Mouse (Mus musculus): ENCODE measurements at regions not wholly inside any gene's neighbourhood (a gene's known extent, or its start where the extent isn't known, plus 50 kb on each side); places are given as distances from the start of the nearest gene placed in this dataset.

GRCm38 (mm10) chr1:71784880-71785279 is 131.9 kb upstream of the Fn1 start:
- ATAC-seq (ENCODE audit: insufficient number of reproducible peaks, low FRiP score): no peak
- H3K4me2 ChIP-seq: no peak overlapping the region
- WGBS: 75% methylated on average over 2 of the region's 2 CpGs

DNA sequence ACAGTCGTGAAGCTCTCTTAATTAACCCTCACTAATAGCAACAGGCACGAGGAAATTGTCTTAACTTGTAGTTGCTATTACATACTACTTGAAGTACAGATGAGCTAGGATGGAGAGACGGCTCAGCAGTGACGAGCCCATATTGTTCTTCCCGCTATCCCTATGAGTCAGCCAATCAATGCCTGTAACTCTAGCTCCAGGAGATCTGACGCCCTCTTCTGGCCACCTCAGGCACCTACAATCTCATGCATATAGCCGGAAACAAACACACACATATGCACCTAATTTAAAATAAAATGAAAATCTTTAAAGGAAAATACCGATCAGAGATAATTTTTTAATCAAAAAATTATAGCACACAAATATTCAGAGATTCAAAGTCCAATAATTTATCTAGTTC is 125.3 kb upstream of the Fn1 start:
- Histone ChIP-seq H3K4me1 (replicated peaks) (no peaks in the 10 kb centered on the region), H3K27ac (ENCODE audit: poor library complexity, severe bottlenecking) (no peak overlapping the region), H3K27me3 (replicated peaks) (no peaks in the 10 kb centered on the region), H3K9me3 (replicated peaks) (0 out of 2 replicates have a peak, but pooled peaks cover 3% of the 10 kb centered on the region), H3K4me2 (no peak overlapping the region), H3K36me3 (no peaks in the 10 kb centered on the region), H3K9ac (no peak overlapping the region), H3K4me3 (no peak overlapping the region)
- no peak for ATAC-seq (ENCODE audit: insufficient number of reproducible peaks, low FRiP score)
- 84% methylated on average over 8 of the region's 8 CpGs for WGBS

More at GRCm38 (mm10) chr1:71784880-71785279, 131.9 kb upstream of the Fn1 start:
- H3K9me3 ChIP-seq (replicated peaks): no peaks in the 10 kb centered on the region
- no peak overlapping the region for H3K27ac ChIP-seq (ENCODE audit: poor library complexity, severe bottlenecking)
- H3K36me3 ChIP-seq: no peaks in the 10 kb centered on the region
- no peak overlapping the region for H3K4me3 ChIP-seq
- H3K4me1 ChIP-seq (replicated peaks): no peaks in the 10 kb centered on the region
- no peaks in the 10 kb centered on the region for H3K27me3 ChIP-seq (replicated peaks)
- H3K9ac ChIP-seq: no peak overlapping the region

DNA sequence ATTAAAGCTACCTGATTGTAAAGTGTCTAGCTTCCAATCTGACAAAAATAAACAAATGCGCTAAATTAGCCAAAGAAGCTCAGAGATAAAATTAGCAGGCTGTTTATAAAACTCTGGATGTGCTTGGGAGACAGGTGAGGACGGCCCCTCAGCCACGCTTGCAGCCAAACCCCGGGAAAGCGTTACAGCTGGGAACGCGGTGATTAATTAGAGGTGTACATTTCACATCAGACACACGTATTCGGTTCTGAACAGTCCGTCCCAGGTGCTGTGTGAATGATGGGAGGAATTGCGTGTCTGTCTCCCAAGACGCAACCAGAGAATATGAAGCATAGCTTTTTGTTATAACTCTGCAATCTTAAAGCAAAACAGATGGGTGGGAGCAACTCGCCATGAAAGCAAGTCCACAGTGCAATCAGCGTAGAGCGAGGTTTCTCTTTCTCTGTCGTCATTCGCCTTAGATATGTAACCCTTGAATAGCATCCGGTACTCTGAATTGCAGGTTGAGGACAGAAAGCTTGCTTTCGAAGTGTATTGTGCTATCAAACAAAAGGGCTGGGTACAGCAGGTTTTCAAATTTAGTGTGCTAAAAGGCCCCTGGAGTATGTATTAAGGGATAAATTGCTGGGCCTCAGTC is 123.0 kb upstream of the Fn1 start:
- 72% methylated on average over 19 of the region's 19 CpGs for WGBS
- no peaks in the 10 kb centered on the region for H3K36me3 ChIP-seq
- H3K9ac ChIP-seq: no peak overlapping the region
- no peaks in the 10 kb centered on the region for H3K27me3 ChIP-seq (replicated peaks)
- no peak overlapping the region for H3K4me3 ChIP-seq
- H3K27ac ChIP-seq (ENCODE audit: poor library complexity, severe bottlenecking): no peak overlapping the region
- H3K9me3 ChIP-seq (replicated peaks): peaks cover 10% of the 10 kb centered on the region; the same call in 1 of the 2 replicates
- no peak for ATAC-seq (ENCODE audit: insufficient number of reproducible peaks, low FRiP score)
- no peaks in the 10 kb centered on the region for H3K4me1 ChIP-seq (replicated peaks)
- no peak overlapping the region for H3K4me2 ChIP-seq

GRCm38 (mm10) chr1:71772526-71772925 is 119.5 kb upstream of the Fn1 start:
- no peak for ATAC-seq (ENCODE audit: insufficient number of reproducible peaks, low FRiP score)
- Histone ChIP-seq H3K27ac (ENCODE audit: poor library complexity, severe bottlenecking) (no peak overlapping the region), H3K9me3 (replicated peaks) (peaks cover 8% of the 10 kb centered on the region; the same call in 1 of the 2 replicates), H3K4me3 (no peak overlapping the region), H3K36me3 (no peaks in the 10 kb centered on the region), H3K4me1 (replicated peaks) (no peaks in the 10 kb centered on the region), H3K27me3 (replicated peaks) (no peaks in the 10 kb centered on the region), H3K9ac (no peak overlapping the region), H3K4me2 (no peak overlapping the region)
- 59% methylated on average over 2 of the region's 2 CpGs for WGBS

GRCm38 (mm10) chr1:71771798-71772197 is 118.8 kb upstream of the Fn1 start:
- ATAC-seq (ENCODE audit: insufficient number of reproducible peaks, low FRiP score): no peak
- Histone ChIP-seq H3K9ac (no peak overlapping the region), H3K36me3 (no peaks in the 10 kb centered on the region), H3K27ac (ENCODE audit: poor library complexity, severe bottlenecking) (no peak overlapping the region), H3K4me1 (replicated peaks) (0 out of 2 replicates have a peak, but pooled peaks cover 2% of the 10 kb centered on the region), H3K4me2 (no peak overlapping the region), H3K27me3 (replicated peaks) (no peaks in the 10 kb centered on the region), H3K9me3 (replicated peaks) (peaks cover 8% of the 10 kb centered on the region; the same call in 1 of the 2 replicates), H3K4me3 (no peak overlapping the region)
- 78% methylated on average over 6 of the region's 6 CpGs for WGBS

DNA sequence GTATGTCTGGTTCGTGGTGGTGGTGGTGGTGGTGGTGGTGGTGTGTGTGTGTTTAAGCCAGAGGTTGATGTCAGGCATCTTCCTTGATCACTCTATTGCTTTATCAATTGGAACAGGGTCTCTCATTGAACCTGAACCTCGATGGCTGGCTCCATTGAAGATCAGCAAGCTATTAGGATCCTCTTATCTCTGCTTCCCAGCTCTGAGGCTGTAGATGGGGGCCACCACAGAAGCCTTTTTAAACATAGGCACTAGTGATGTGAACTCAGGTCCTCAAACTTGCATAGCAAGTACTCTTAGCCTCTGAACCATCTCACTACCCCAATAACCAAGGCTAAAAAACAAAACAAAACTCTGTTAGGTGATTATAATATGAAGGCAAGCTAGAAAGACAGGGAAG is 116.6 kb upstream of the Fn1 start:
- Histone ChIP-seq H3K4me2 (no peak overlapping the region), H3K9ac (no peak overlapping the region), H3K4me1 (replicated peaks) (0 out of 2 replicates have a peak, but pooled peaks cover 2% of the 10 kb centered on the region), H3K27me3 (replicated peaks) (no peaks in the 10 kb centered on the region), H3K36me3 (no peaks in the 10 kb centered on the region), H3K4me3 (no peak overlapping the region), H3K9me3 (replicated peaks) (peaks cover 8% of the 10 kb centered on the region; the same call in 1 of the 2 replicates), H3K27ac (ENCODE audit: poor library complexity, severe bottlenecking) (no peak overlapping the region)
- WGBS: 73% methylated on average over 2 of the region's 2 CpGs
- ATAC-seq (ENCODE audit: insufficient number of reproducible peaks, low FRiP score): no peak

- WGBS: 74% methylated on average over 3 of the region's 3 CpGs
- H3K27ac ChIP-seq (ENCODE audit: poor library complexity, severe bottlenecking): no peak overlapping the region
- 0 out of 2 replicates have a peak, but pooled peaks cover 2% of the 10 kb centered on the region for H3K4me1 ChIP-seq (replicated peaks)
- H3K9ac ChIP-seq: no peak overlapping the region
- peaks cover 8% of the 10 kb centered on the region; the same call in 1 of the 2 replicates for H3K9me3 ChIP-seq (replicated peaks)
- no peaks in the 10 kb centered on the region for H3K36me3 ChIP-seq
- no peak overlapping the region for H3K4me2 ChIP-seq
- no peaks in the 10 kb centered on the region for H3K27me3 ChIP-seq (replicated peaks)
- H3K4me3 ChIP-seq: no peak overlapping the region
- no peak for ATAC-seq (ENCODE audit: insufficient number of reproducible peaks, low FRiP score)
Observed at GRCm38 (mm10) chr1:71767705-71768104, 114.7 kb upstream of the Fn1 start.

DNA sequence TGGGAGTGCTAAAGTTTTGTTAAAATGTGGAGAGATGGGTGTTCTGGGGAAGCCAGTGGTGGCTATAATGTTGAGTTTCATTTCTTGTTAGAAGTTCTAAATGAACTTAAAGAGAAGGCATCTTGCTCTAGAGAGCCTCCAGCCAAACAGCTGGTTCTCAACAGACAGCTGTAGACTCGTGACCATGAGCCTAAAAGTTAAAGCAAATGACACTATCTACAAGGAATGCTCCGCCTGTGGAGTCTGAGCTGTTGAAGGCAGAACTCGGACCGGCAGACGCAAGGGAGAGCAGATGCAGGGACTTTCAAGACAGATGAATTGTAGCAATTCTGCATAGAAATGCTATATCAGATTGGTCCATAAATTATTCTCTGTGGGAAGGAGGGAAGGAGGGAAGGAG is 114.1 kb upstream of the Fn1 start:
- no peaks in the 10 kb centered on the region for H3K27me3 ChIP-seq (replicated peaks)
- H3K4me2 ChIP-seq: no peak overlapping the region
- no peaks in the 10 kb centered on the region for H3K36me3 ChIP-seq
- ATAC-seq (ENCODE audit: insufficient number of reproducible peaks, low FRiP score): no peak
- no peak overlapping the region for H3K9ac ChIP-seq
- 40% methylated on average over 5 of the region's 5 CpGs for WGBS
- H3K4me3 ChIP-seq: no peak overlapping the region
- H3K4me1 ChIP-seq (replicated peaks): 0 out of 2 replicates have a peak, but pooled peaks cover 2% of the 10 kb centered on the region
- 0 out of 2 replicates have a peak, but pooled peaks cover 1% of the 10 kb centered on the region for H3K9me3 ChIP-seq (replicated peaks)
- H3K27ac ChIP-seq (ENCODE audit: poor library complexity, severe bottlenecking): no peak overlapping the region

GRCm38 (mm10) chr1:71764951-71765350 is 112.0 kb upstream of the Fn1 start:
- ATAC-seq (ENCODE audit: insufficient number of reproducible peaks, low FRiP score): no peak
- no peaks in the 10 kb centered on the region for H3K36me3 ChIP-seq
- H3K4me1 ChIP-seq (replicated peaks): 0 out of 2 replicates have a peak, but pooled peaks cover 5% of the 10 kb centered on the region
- no peak overlapping the region for H3K4me3 ChIP-seq
- no peak overlapping the region for H3K27ac ChIP-seq (ENCODE audit: poor library complexity, severe bottlenecking)
- H3K9ac ChIP-seq: no peak overlapping the region
- H3K27me3 ChIP-seq (replicated peaks): no peaks in the 10 kb centered on the region
- no peaks in the 10 kb centered on the region for H3K9me3 ChIP-seq (replicated peaks)
- no peak overlapping the region for H3K4me2 ChIP-seq
- WGBS: 69% methylated on average over 6 of the region's 6 CpGs

- no peak overlapping the region for H3K4me2 ChIP-seq
- H3K27me3 ChIP-seq (replicated peaks): no peaks in the 10 kb centered on the region
- H3K27ac ChIP-seq (ENCODE audit: poor library complexity, severe bottlenecking): no peak overlapping the region
- 0 out of 2 replicates have a peak, but pooled peaks cover 5% of the 10 kb centered on the region for H3K4me1 ChIP-seq (replicated peaks)
- no peak overlapping the region for H3K9ac ChIP-seq
- 57% methylated on average over 2 of the region's 2 CpGs for WGBS
- ATAC-seq (ENCODE audit: insufficient number of reproducible peaks, low FRiP score): no peak
- H3K9me3 ChIP-seq (replicated peaks): no peaks in the 10 kb centered on the region
- H3K36me3 ChIP-seq: no peaks in the 10 kb centered on the region
- no peak overlapping the region for H3K4me3 ChIP-seq
Observed at GRCm38 (mm10) chr1:71763530-71763929, 110.5 kb upstream of the Fn1 start.

DNA sequence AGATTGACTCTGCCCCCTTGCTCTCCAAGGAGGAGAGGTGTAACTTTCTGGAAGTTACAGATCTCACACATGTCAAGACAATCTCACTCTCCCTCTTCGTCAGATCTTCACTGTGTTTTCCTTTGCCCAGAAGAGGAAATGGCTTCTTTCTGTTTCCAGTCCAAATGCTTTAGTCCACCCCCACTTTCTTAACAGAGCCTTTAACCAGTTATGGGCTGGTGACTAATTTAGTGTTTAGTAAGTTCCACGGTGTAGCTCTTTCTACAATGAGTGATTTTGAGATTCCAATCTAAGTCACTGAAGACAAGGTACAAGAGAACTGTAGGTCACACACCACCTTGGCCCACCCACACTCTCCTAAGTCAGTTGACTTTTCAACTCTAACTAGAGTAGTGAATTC is 107.3 kb upstream of the Fn1 start:
- H3K27me3 ChIP-seq (replicated peaks): no peaks in the 10 kb centered on the region
- H3K27ac ChIP-seq (ENCODE audit: poor library complexity, severe bottlenecking): no peak overlapping the region
- WGBS: 45% methylated on average over 2 of the region's 2 CpGs
- H3K4me3 ChIP-seq: no peak overlapping the region
- H3K36me3 ChIP-seq: no peaks in the 10 kb centered on the region
- H3K4me1 ChIP-seq (replicated peaks): peaks cover 13% of the 10 kb centered on the region; the same call in 1 of the 2 replicates
- H3K4me2 ChIP-seq: no peak overlapping the region
- ATAC-seq (ENCODE audit: insufficient number of reproducible peaks, low FRiP score): no peak
- no peaks in the 10 kb centered on the region for H3K9me3 ChIP-seq (replicated peaks)
- H3K9ac ChIP-seq: no peak overlapping the region

DNA sequence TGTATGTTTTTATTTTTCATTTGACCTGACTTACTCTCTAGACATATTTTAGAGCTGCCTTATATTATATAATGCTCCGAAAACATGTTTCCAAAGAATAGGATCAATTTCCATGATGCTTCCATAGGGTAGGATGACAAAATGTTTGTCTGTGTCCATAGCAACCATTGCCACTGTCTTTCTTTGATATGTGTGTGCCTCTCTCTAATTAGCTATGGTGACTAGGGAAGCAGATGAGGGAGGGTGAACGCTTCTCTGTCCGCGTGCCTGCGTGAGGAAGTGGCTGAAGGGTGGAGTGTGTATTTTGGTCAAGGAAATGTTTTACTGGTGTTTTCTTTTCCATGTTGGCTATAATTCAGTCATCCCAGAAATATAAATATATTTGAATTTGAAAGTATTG is 104.2 kb upstream of the Fn1 start:
- H3K4me3 ChIP-seq: no peak overlapping the region
- H3K9ac ChIP-seq: no peak overlapping the region
- peaks cover 5% of the 10 kb centered on the region for H3K9me3 ChIP-seq (replicated peaks)
- WGBS: 71% methylated on average over 5 of the region's 5 CpGs
- H3K36me3 ChIP-seq: no peaks in the 10 kb centered on the region
- H3K4me2 ChIP-seq: no peak overlapping the region
- H3K27me3 ChIP-seq (replicated peaks): no peaks in the 10 kb centered on the region
- no peak overlapping the region for H3K27ac ChIP-seq (ENCODE audit: poor library complexity, severe bottlenecking)
- ATAC-seq (ENCODE audit: insufficient number of reproducible peaks, low FRiP score): no peak
- H3K4me1 ChIP-seq (replicated peaks): peaks cover 14% of the 10 kb centered on the region; the same call in 1 of the 2 replicates

All from heart, embryonic 12.5 days (tissue).